Mouse (Mus musculus): ENCODE data around the gene Mst1. TPM values are rescaled to one million over a fixed set of nuclear protein-coding genes. Genes with fewer than 3 reads are reported as not detected.

Mst1 gene
- polyA plus RNA-seq (2015; fragmentation: Nextera tagmentation; extraction: Ambion mirVana), result 0.11 and 0.23 TPM in 2 replicates

DNA sequence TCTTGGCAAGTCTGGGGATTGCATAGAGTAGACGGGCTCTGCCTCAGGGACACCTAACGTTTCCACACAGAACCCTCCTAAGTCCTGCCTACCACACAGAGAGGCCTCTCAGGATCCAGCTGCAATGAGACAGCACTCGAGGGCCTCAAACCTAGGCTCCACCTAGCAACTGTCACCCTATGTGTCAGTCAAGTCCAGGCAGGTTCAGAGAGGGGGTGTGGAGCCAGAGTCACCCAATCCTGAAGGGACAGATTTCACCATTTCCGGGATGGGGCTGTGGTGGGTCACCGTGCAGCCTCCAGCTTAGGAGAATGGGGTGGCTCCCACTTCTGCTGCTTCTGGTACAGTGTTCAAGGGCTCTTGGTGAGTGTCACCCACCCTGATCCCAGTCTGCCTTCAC, at the start of gene Mst1:
Mst1 (plus strand) TSS at position 269 of the 400 bp plus-strand sequence.
- H3K9me3 ChIP-seq, result no peaks in the 10 kb centered on the region
- peaks cover 43% of the 10 kb centered on the region for H3K27me3 ChIP-seq
- no peak within 1 kb of the TSS; the same call in 1 of the 2 replicates for H3K27ac ChIP-seq
- H3K4me2 ChIP-seq (replicated peaks), result peak within 1 kb of the TSS; percentile 95
- ATAC-seq, result no peak
- 76% methylated on average over 5 of the region's 5 CpGs for WGBS
- H3K4me3 ChIP-seq (replicated peaks), result peak within 1 kb of the TSS; percentile 91
- H3K36me3 ChIP-seq, result peaks cover 16% of the 10 kb centered on the region
- peaks cover 25% of the 10 kb centered on the region for H3K4me1 ChIP-seq (replicated peaks)
- peak within 1 kb of the TSS; percentile 99 for H3K9ac ChIP-seq (replicated peaks)

DNA sequence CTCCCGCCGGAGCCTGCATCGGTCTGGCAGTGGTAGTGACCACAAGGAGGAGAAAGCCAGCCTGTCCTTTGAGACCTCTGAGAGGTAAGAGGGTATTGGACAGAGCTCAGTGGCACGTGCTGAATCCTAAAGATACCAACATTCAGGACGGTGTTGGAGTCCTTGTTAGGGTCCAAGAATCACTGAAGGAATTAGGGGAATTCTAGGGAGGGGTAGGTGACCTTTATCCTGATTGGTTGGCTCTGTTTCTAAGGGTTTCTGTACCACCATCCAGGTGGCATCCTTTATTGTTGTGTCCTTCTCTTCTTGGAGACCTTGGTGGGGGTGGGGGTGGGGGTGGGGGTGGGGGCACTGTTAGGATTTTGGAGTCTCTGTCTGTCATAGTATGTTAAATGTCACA, 48.1 kb upstream of the Mst1 start:
- peaks cover 64% of the 10 kb centered on the region for H3K36me3 ChIP-seq
- WGBS, result 91% methylated on average over 5 of the region's 5 CpGs
- no peak overlapping the region for H3K9ac ChIP-seq (replicated peaks)
- no peaks in the 10 kb centered on the region for H3K9me3 ChIP-seq
- no peak overlapping the region for H3K4me2 ChIP-seq (replicated peaks)
- H3K4me3 ChIP-seq (replicated peaks), result no peak overlapping the region
- H3K27ac ChIP-seq, result no peak overlapping the region
- H3K27me3 ChIP-seq, result no peaks in the 10 kb centered on the region
- ATAC-seq, result no peak
- no peaks in the 10 kb centered on the region for H3K4me1 ChIP-seq (replicated peaks)

DNA sequence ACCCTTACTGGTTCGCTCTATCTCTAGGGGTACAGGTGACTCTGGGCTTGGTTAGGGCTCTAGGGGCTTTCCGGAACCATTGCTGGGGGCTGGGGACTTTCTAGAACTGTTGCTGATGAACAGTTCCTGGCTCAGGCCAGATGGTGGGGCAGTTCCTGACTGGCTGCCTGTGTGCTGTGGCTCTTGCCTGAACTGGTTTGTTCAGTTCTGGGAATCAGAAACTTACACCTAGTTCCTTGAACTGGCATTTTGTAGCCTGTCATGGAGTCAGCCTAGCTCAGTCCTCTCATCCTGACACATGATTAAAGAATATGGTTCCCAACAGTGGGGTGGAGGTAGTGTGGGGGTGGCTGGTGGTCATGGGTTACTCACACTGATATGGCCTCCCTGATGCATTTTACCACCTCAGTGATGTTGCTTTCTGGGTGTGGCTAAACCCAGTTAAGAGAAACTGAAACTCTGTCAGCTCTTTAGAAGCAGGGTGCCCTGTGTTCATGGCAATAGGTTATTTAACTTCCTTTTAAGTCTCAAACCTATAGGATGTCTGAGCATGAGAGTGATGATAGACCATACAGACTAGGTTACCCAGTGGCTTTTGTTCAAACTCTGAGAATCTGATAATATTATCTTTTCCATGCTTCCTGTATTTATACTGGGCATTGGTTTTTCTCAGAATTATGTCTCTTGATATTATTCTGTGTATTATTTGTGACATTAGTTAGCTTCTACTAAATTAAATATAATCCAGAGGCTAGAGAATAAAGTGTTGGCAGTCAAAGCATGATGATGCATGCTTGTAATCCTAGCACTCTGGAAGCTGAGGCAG, 44.7 kb upstream of the Mst1 start:
- Histone ChIP-seq H3K36me3 (peaks cover 66% of the 10 kb centered on the region), H3K4me3 (replicated peaks) (no peak overlapping the region), H3K27ac (no peak overlapping the region), H3K4me1 (replicated peaks) (no peaks in the 10 kb centered on the region), H3K4me2 (replicated peaks) (no peak overlapping the region), H3K9me3 (no peaks in the 10 kb centered on the region), H3K27me3 (no peaks in the 10 kb centered on the region), H3K9ac (replicated peaks) (no peak overlapping the region)
- 95% methylated on average over 2 of the region's 2 CpGs for WGBS
- ATAC-seq, result no peak

DNA sequence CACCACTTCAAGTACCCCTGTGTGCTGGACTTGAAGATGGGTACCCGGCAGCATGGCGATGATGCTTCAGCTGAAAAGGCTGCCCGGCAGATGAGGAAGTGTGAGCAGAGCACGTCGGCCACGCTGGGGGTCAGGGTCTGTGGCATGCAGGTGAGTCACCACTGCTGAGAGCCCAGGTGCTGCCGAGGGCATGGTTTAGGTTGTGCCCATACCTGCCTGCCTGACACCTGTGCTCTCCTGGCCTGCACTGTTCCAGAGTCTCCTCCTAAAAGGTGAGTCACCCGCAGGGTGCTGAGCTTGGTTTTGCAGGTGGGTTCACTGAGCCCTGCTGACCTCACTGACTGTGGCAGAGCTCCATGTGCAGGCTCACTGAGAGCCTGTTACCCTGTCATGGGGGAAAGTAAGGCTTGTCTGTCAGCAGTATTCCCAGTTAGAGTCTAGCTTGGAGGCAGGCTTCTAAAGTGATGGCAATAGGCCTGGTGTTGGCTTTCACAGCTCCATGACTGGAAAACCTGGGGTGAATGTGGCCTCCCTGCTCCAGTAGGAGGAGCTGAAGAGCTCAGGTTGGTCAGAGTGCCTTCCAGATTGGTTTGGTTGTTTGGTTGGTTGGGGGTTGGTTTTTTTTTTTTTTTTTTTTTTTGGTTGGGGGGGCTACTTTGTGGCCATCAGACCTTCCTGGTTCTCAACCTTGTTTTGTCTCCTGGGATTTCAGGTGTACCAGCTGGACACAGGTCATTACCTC, 35.3 kb upstream of the Mst1 start:
- H3K4me1 ChIP-seq (replicated peaks), result peaks cover 17% of the 10 kb centered on the region
- 97% methylated on average over 8 of the region's 8 CpGs for WGBS
- H3K27me3 ChIP-seq, result no peaks in the 10 kb centered on the region
- no peak for ATAC-seq
- no peak overlapping the region for H3K4me2 ChIP-seq (replicated peaks)
- H3K9ac ChIP-seq (replicated peaks), result no peak overlapping the region
- H3K4me3 ChIP-seq (replicated peaks), result no peak overlapping the region
- peaks cover 65% of the 10 kb centered on the region for H3K36me3 ChIP-seq
- H3K27ac ChIP-seq, result no peak overlapping the region
- no peaks in the 10 kb centered on the region for H3K9me3 ChIP-seq

DNA sequence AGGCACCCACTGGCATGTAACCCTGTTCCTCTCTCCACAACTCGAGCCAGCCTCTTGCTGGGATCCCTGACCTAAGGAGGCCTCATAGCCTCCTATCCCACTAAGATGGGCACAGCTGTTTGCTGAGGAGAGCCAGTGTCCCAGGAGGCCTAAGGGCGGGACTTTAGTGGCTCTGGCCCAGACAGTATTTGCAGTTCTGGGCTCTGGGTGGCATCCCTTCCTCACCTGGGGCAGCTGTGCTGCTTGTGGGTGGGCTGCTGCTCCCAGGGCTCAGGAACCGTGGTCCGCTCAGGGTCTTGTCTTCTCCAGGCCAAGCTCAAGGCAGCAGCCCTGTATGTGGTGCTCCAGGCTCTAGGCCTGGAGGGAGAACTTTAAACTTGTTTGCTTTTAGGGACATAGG, 33.7 kb upstream of the Mst1 start:
- peaks cover 64% of the 10 kb centered on the region for H3K36me3 ChIP-seq
- H3K9me3 ChIP-seq, result no peaks in the 10 kb centered on the region
- ATAC-seq, result no peak
- H3K4me3 ChIP-seq (replicated peaks), result no peak overlapping the region
- H3K4me2 ChIP-seq (replicated peaks), result no peak overlapping the region
- H3K9ac ChIP-seq (replicated peaks), result no peak overlapping the region
- no peak overlapping the region for H3K27ac ChIP-seq
- 90% methylated on average over 4 of the region's 4 CpGs for WGBS
- no peaks in the 10 kb centered on the region for H3K27me3 ChIP-seq
- peaks cover 23% of the 10 kb centered on the region for H3K4me1 ChIP-seq (replicated peaks)

DNA sequence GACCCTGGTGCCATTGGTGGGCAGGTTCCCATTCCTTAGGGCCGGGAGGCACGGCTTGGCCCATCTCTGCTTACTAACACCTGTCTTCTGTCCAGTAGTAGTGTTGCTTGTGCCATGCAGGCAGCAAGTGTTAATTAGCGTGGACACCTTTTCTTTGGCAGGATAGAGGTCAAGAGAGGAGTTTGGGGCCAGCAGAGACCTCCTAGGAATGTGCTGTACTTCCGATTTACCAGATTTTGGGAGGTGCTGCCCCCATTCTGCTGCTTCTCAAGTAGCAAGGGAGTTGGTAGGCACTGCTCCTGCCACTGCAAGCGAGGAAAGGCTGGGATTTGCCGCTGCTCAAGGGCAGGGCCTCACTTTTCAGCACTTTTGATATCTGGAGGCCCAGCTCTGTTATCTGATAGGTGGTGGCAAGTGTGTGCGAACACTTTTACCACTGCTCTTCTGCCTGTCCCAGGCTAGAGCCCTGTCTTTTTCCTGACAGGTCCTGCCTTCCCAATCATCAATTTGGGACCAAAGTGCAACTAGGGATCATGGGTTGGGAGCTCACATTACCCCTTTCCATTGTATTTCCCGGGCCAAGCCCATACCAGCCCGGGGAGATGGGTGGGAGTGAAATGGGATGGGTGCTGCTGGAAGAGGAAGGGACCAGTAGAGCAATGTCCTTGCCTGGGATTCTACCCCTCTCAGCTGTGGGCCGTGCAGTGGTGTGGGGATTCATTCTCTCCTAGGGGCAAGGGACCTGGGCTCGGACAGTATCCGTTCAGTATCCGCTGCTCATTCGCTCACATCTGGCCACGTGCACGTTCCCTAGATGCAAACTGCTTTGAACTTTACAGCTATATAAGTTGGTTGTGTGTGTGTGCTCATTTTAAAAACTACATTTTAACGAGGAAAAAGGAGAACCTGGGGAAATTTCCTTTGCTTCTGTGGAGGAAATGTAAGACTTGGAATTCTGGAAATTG, 32.4 kb upstream of the Mst1 start:
- Histone ChIP-seq H3K9me3 (no peaks in the 10 kb centered on the region), H3K4me3 (replicated peaks) (peak overlapping the region; percentile 72), H3K9ac (replicated peaks) (peak overlapping the region; percentile 75), H3K27ac (peak overlapping the region; percentile 74), H3K4me1 (replicated peaks) (peaks cover 27% of the 10 kb centered on the region), H3K36me3 (peaks cover 58% of the 10 kb centered on the region), H3K27me3 (no peaks in the 10 kb centered on the region), H3K4me2 (replicated peaks) (peak overlapping the region; percentile 80)
- 53% methylated on average over 17 of the region's 17 CpGs for WGBS
- no peak for ATAC-seq

DNA sequence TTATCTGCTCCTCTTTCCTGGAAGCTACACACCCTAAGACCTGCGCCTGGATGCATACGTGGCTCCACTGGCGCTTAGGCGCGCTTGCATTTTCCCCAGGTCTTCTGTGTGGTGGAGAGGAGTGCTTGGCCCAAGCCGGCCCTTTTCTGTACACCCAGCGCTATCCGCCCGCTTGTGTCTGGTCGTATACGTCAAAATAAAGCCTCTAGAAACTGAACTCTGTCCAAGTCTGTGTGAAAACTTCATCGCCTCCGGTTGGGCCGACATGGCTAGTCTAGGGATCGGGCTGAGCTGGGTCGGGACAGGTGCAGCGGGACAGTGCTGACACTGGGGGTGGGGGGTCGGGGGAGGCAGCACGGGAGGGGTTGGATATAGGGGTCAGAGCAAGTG, 31.7 kb upstream of the Mst1 start:
- 1% methylated on average over 19 of the region's 19 CpGs for WGBS

DNA sequence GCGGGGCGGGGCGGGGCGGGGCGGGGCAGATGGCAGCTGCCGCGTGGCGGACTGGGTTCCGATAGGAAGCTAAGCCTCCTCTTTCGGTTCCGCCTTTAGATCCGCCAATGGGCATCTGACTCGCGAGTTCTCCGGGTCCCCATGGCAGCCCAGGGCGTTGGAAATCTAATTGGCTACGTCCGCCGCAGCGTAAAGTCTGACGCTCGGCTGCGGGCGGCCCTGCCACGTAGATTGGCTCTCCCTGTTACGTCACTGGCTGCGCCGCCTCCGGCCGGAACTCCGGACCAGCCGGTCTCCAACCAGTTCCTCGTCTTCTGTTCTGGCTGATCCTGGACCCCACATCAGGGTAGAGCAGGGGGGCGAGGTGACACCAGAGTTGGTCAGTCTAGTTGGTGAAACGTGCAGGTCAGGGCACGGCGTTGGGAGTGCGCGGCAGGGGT, 31.2 kb upstream of the Mst1 start, which contains the start of gene Gmppb:
Gmppb (plus strand) TSS at position 227 of the 440 bp plus-strand sequence.
- no peaks in the 10 kb centered on the region for H3K9me3 ChIP-seq
- peak within 1 kb of the TSS; percentile 80 for H3K4me2 ChIP-seq (replicated peaks)
- H3K27ac ChIP-seq, result peak within 1 kb of the TSS; percentile 74
- H3K36me3 ChIP-seq, result peaks cover 58% of the 10 kb centered on the region
- WGBS, result under 1% methylated on average over 39 of the region's 39 CpGs
- H3K4me3 ChIP-seq (replicated peaks), result peak within 1 kb of the TSS; percentile 72
- H3K4me1 ChIP-seq (replicated peaks), result peaks cover 35% of the 10 kb centered on the region
- H3K27me3 ChIP-seq, result no peaks in the 10 kb centered on the region
- peak within 1 kb of the TSS; percentile 75 for H3K9ac ChIP-seq (replicated peaks)
- ATAC-seq, result peak; percentile 96

More for the DNA sequence above, 31.7 kb upstream of the Mst1 start:
- peak overlapping the region; percentile 80 for H3K4me2 ChIP-seq (replicated peaks)
- no peaks in the 10 kb centered on the region for H3K9me3 ChIP-seq
- H3K27ac ChIP-seq, result peak overlapping the region; percentile 74
- H3K4me1 ChIP-seq (replicated peaks), result peaks cover 34% of the 10 kb centered on the region
- peak overlapping the region; percentile 75 for H3K9ac ChIP-seq (replicated peaks)
- peaks cover 55% of the 10 kb centered on the region for H3K36me3 ChIP-seq
- peak overlapping the region; percentile 72 for H3K4me3 ChIP-seq (replicated peaks)
- ATAC-seq, result peak; percentile 59
- H3K27me3 ChIP-seq, result no peaks in the 10 kb centered on the region

DNA sequence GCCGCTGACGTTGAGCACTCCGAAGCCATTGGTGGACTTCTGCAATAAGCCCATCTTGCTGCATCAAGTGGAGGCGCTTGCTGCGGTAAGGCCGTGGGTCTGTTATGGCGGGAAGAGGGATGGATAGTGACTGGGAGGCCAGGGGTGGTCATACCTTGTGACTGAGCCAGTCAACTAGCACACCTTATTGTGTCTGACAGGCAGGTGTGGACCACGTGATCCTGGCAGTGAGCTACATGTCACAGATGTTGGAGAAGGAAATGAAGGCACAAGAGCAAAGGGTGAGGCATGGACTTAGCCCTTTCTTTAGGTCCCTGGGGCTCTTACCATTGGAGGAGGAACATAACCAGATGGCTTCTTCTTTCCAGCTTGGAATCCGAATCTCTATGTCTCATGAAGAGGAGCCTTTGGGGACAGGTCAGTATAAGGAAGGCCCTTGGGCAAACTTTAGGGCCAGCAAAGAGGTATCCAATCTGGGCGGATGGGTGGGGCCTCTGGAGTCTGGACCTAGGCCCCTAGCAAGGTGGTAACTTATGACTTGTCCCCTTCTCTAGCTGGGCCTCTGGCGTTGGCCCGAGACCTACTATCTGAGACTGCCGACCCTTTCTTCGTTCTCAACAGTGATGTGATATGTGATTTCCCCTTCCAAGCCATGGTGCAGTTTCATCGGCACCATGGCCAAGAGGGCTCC, 30.5 kb upstream of the Mst1 start:
- peak overlapping the region; percentile 72 for H3K4me3 ChIP-seq (replicated peaks)
- no peak; the same call in 1 of the 2 replicates for ATAC-seq
- 43% methylated on average over 15 of the region's 15 CpGs for WGBS
- H3K27ac ChIP-seq, result peak overlapping the region; percentile 74
- H3K4me1 ChIP-seq (replicated peaks), result peaks cover 35% of the 10 kb centered on the region
- H3K9ac ChIP-seq (replicated peaks), result peak overlapping the region; percentile 75
- H3K4me2 ChIP-seq (replicated peaks), result peak overlapping the region; percentile 80
- H3K9me3 ChIP-seq, result no peaks in the 10 kb centered on the region
- peaks cover 62% of the 10 kb centered on the region for H3K36me3 ChIP-seq
- no peaks in the 10 kb centered on the region for H3K27me3 ChIP-seq

DNA sequence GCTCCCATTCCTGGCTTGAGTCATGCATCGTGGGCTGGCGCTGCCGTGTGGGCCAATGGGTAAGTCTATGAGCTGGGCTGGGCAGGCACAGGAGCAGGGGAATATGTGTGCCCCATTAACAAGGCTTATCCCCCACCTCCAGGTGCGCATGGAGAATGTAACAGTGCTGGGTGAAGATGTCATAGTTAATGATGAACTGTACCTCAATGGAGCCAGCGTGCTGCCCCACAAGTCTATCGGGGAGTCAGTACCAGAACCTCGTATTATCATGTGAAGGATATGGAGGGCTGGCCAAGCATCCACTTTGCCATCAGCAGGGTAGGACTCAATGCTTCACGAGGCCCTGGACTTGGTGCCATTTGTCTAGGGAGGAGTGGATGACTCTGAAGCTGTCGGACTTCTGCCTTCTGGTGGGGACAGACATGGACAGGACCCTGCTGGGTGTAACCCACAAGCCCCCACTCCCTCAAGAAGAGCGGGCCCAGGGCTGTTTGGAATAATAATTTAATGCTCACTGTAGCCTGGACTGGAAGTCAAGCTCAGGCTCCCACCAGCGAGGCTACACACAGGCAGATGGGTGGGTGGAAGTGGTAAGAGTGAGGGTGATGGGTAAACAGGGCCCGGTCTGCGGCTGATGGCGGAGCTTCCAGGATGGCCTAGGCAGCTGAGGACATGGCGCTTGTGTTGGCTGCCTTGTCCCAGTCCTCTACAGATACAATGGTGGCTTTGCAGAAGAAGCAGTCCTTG, 28.9 kb upstream of the Mst1 start:
- H3K27me3 ChIP-seq, result no peaks in the 10 kb centered on the region
- no peak overlapping the region for H3K4me3 ChIP-seq (replicated peaks)
- H3K27ac ChIP-seq, result no peak overlapping the region
- H3K9me3 ChIP-seq, result no peaks in the 10 kb centered on the region
- H3K4me1 ChIP-seq (replicated peaks), result peaks cover 35% of the 10 kb centered on the region
- H3K4me2 ChIP-seq (replicated peaks), result no peak overlapping the region
- H3K9ac ChIP-seq (replicated peaks), result no peak overlapping the region
- 95% methylated on average over 15 of the region's 15 CpGs for WGBS
- no peak for ATAC-seq
- H3K36me3 ChIP-seq, result peaks cover 63% of the 10 kb centered on the region

All from midbrain, embryonic 13.5 days (tissue).